In the genomic region with DNA sequence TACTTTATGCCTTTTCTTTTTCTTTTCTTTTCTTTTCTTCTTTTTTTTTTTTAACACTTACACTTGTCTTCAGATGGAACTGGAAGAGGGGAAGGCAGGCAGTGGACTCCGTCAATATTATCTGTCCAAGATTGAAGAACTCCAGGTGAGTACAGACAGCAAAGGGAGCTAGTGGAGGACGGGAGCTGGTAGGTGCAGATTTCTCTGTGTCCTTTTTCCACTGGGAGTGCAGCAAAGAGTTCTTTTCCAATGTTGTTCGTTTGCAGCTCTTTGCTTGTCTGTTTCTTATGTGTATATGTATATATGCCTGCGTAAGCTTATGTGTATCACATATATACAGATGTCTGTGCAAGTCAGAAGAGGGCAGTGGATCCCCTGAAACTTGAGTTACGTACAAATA, we compare ENCODE assay signal across 7 mouse cellular contexts. TPM values are rescaled to one million over a fixed set of nuclear protein-coding genes. Genes with fewer than 3 reads are reported as not detected.
DNase-seq lines count a peak whose midpoint lies in the region; ATAC-seq and TF ChIP-seq lines count a peak whose summit lies in the region.

No protein-coding gene starts in this region.

- 56% methylated on average over 5 of the region's 5 CpGs for WGBS in heart, embryonic 15.5 days
- 68% methylated on average over 5 of the region's 5 CpGs for WGBS in limb, embryonic 12.5 days
- WGBS in midbrain, postnatal 0 days = 76% methylated on average over 5 of the region's 5 CpGs

- H3K79me3 ChIP-seq in C2C12 (ENCODE audit: low read depth) = peaks cover 67% of the 10 kb centered on the region

- peak overlapping the region; percentile 90 for H3K9ac ChIP-seq in heart, embryonic 15.5 days
- H3K9ac ChIP-seq in limb, embryonic 12.5 days (replicated peaks) = peak overlapping the region; percentile 75
- peak overlapping the region; percentile 86 for H3K9ac ChIP-seq in midbrain, postnatal 0 days (replicated peaks; ENCODE audit: low read length, poor library complexity, severe bottlenecking)

- H3K27ac ChIP-seq in heart, embryonic 15.5 days = no peak overlapping the region; the same call in 1 of the 2 replicates
- H3K27ac ChIP-seq in limb, embryonic 12.5 days = no peak overlapping the region
- no peak overlapping the region; the same call in 1 of the 2 replicates for H3K27ac ChIP-seq in midbrain, postnatal 0 days (ENCODE audit: low read depth, low read length)

- H3K4me2 ChIP-seq in heart, embryonic 15.5 days = peak overlapping the region; percentile 94
- peak overlapping the region; percentile 93 for H3K4me2 ChIP-seq in limb, embryonic 12.5 days
- peak overlapping the region; percentile 91 for H3K4me2 ChIP-seq in midbrain, postnatal 0 days (ENCODE audit: low read depth, low read length, poor library complexity, severe bottlenecking)

- no peaks in the 10 kb centered on the region for H3K9me3 ChIP-seq in E14TG2a.4 (ENCODE audit: low read length)
- no peaks in the 10 kb centered on the region for H3K9me3 ChIP-seq in heart, embryonic 15.5 days (replicated peaks)
- H3K9me3 ChIP-seq in limb, embryonic 12.5 days = no peaks in the 10 kb centered on the region
- H3K9me3 ChIP-seq in midbrain, postnatal 0 days (ENCODE audit: low read length) = no peaks in the 10 kb centered on the region

- H3K36me3 ChIP-seq in C2C12 (ENCODE audit: control insufficient read depth, insufficient read depth) (peaks cover 68% of the 10 kb centered on the region), E14TG2a.4 (ENCODE audit: insufficient read depth, low read length) (peaks cover 75% of the 10 kb centered on the region)
- H3K36me3 ChIP-seq in heart, embryonic 15.5 days = peaks cover 40% of the 10 kb centered on the region
- peaks cover 73% of the 10 kb centered on the region for H3K36me3 ChIP-seq in limb, embryonic 12.5 days
- peaks cover 32% of the 10 kb centered on the region for H3K36me3 ChIP-seq in midbrain, postnatal 0 days (ENCODE audit: insufficient read depth, low read length)

- TF ChIP-seq CTCF in C2C12 (IDR thresholded peaks at IDR 0.05; ENCODE audit: control insufficient read depth, insufficient read depth, insufficient read length) (no peak), E14TG2a.4 (conservative IDR thresholded peaks at IDR 0.05; ENCODE audit: low read length) (no peak)
- no peak for TF ChIP-seq CTCF in midbrain, postnatal 0 days (IDR thresholded peaks at IDR 0.05)

- H3K4me3 ChIP-seq in C2C12 (ENCODE audit: insufficient read depth, poor library complexity, severe bottlenecking) (peak overlapping the region; percentile 78), E14TG2a.4 (replicated peaks; ENCODE audit: low read length) (peak overlapping the region; percentile 98)
- peak overlapping the region; percentile 93 for H3K4me3 ChIP-seq in heart, embryonic 15.5 days
- H3K4me3 ChIP-seq in limb, embryonic 12.5 days (replicated peaks) = peak overlapping the region; percentile 77
- peak overlapping the region; percentile 72 for H3K4me3 ChIP-seq in midbrain, postnatal 0 days (ENCODE audit: low read depth, low read length)

- no peak for ATAC-seq in heart, embryonic 15.5 days (replicated peaks; ENCODE audit: insufficient number of reproducible peaks, insufficient read depth, low FRiP score, low read depth)
- no peak for ATAC-seq in limb, embryonic 12.5 days (ENCODE audit: insufficient number of reproducible peaks, insufficient read depth, low FRiP score, low TSS enrichment, low read depth)
- ATAC-seq in midbrain, postnatal 0 days (ENCODE audit: low FRiP score) = no peak

- H3K27me3 ChIP-seq in C2C12 (ENCODE audit: control insufficient read depth, insufficient read depth, insufficient read length) = no peaks in the 10 kb centered on the region
- no peaks in the 10 kb centered on the region for H3K27me3 ChIP-seq in E14TG2a.4 (ENCODE audit: insufficient read depth, low read length)
- no peaks in the 10 kb centered on the region for H3K27me3 ChIP-seq in heart, embryonic 15.5 days
- no peaks in the 10 kb centered on the region for H3K27me3 ChIP-seq in limb, embryonic 12.5 days
- H3K27me3 ChIP-seq in midbrain, postnatal 0 days (ENCODE audit: insufficient read depth, low read length) = no peaks in the 10 kb centered on the region

- H3ac ChIP-seq in C2C12 (ENCODE audit: control insufficient read depth, insufficient read length, low read depth) = peak overlapping the region; percentile 34

- no peak for DNase-seq in midbrain, postnatal 0 days (ENCODE audit: low spot score)
- no peak for DNase-seq in spleen, adult 18-20 months
- DNase-seq in urinary bladder, postnatal 4 days (ENCODE audit: low spot score in 2 of 2) = no peak

- H3K79me2 ChIP-seq in C2C12 (ENCODE audit: control insufficient read depth, insufficient read depth) = peaks cover 93% of the 10 kb centered on the region

- H3K4me1 ChIP-seq in E14TG2a.4 (replicated peaks; ENCODE audit: low read depth, low read length) = peaks cover 79% of the 10 kb centered on the region
- peaks cover 23% of the 10 kb centered on the region for H3K4me1 ChIP-seq in heart, embryonic 15.5 days (replicated peaks)
- H3K4me1 ChIP-seq in limb, embryonic 12.5 days (replicated peaks) = peaks cover 21% of the 10 kb centered on the region
- 0 out of 2 replicates have a peak, but pooled peaks cover 9% of the 10 kb centered on the region for H3K4me1 ChIP-seq in midbrain, postnatal 0 days (ENCODE audit: insufficient read depth, low read length)

TF ChIP-seq in C2C12, 6 proteins besides CTCF, POLR2A, EP300 and RAD21:
- TF ChIP-seq FOSL1 (IDR thresholded peaks at IDR 0.05; ENCODE audit: insufficient read depth, low read length, poor library complexity, severe bottlenecking) (no peak), USF1 (IDR thresholded peaks at IDR 0.05; ENCODE audit: low read depth) (no peak), MAX (IDR thresholded peaks at IDR 0.05) (no peak), MYOG (IDR thresholded peaks at IDR 0.05; ENCODE audit: control insufficient read depth, extremely low read depth, insufficient read length) (no peak), MYOD1 (IDR thresholded peaks at IDR 0.05; ENCODE audit: control insufficient read depth, insufficient read length, low read depth) (no peak), CEBPB (IDR thresholded peaks at IDR 0.05; ENCODE audit: low read depth) (no peak)

RNA-seq across cellular contexts. Expression of a gene that starts 0.8 kb away (rescaled TPM):
- polyA plus RNA-seq in C2C12 (2012; fragmentation: generic; extraction: Trizol) = 289 TPM
- 195 and 215 TPM in 2 replicates for polyA plus RNA-seq in heart, embryonic 15.5 days (2015; fragmentation: Nextera tagmentation; extraction: Ambion mirVana)
- polyA plus RNA-seq in limb, embryonic 12.5 days (2016; fragmentation: Nextera tagmentation; extraction: Ambion mirVana) = 352 and 355 TPM in 2 replicates
- total RNA-seq in midbrain, postnatal 0 days (2014; rRNA removed) = 76.1 and 88.4 TPM in 2 replicates
- 280 and 290 TPM in 2 replicates for polyA plus RNA-seq in midbrain, postnatal 0 days (2015; fragmentation: Nextera tagmentation; extraction: Ambion mirVana)

RNA-seq across cellular contexts. Expression of a gene that starts 0.9 kb away (rescaled TPM):
- polyA plus RNA-seq in C2C12 (2012; fragmentation: generic; extraction: Trizol) = 48.7 TPM
- 31.1 and 37.5 TPM in 2 replicates for polyA plus RNA-seq in heart, embryonic 15.5 days (2015; fragmentation: Nextera tagmentation; extraction: Ambion mirVana)
- polyA plus RNA-seq in limb, embryonic 12.5 days (2016; fragmentation: Nextera tagmentation; extraction: Ambion mirVana) = 61.2 and 71.6 TPM in 2 replicates
- total RNA-seq in midbrain, postnatal 0 days (2014; rRNA removed) = 34.5 and 46.9 TPM in 2 replicates
- 27.5 and 27.9 TPM in 2 replicates for polyA plus RNA-seq in midbrain, postnatal 0 days (2015; fragmentation: Nextera tagmentation; extraction: Ambion mirVana)

RNA-seq across cellular contexts. Expression of a gene that starts 16.0 kb away (rescaled TPM):
- polyA plus RNA-seq in C2C12 (2012; fragmentation: generic; extraction: Trizol) = 49.5 TPM
- 18.2 and 35.7 TPM in 2 replicates for polyA plus RNA-seq in heart, embryonic 15.5 days (2015; fragmentation: Nextera tagmentation; extraction: Ambion mirVana)
- 102 and 104 TPM in 2 replicates for polyA plus RNA-seq in limb, embryonic 12.5 days (2016; fragmentation: Nextera tagmentation; extraction: Ambion mirVana)
- total RNA-seq in midbrain, postnatal 0 days (2014; rRNA removed) = 11.7 and 27.5 TPM in 2 replicates
- 6.8 and 7.6 TPM in 2 replicates for polyA plus RNA-seq in midbrain, postnatal 0 days (2015; fragmentation: Nextera tagmentation; extraction: Ambion mirVana)

RNA-seq across cellular contexts. Expression of a gene that starts 19.7 kb away (rescaled TPM):
- 0.15 TPM for polyA plus RNA-seq in C2C12 (2012; fragmentation: generic; extraction: Trizol)
- polyA plus RNA-seq in heart, embryonic 15.5 days (2015; fragmentation: Nextera tagmentation; extraction: Ambion mirVana) = 0.34 TPM in 1 of 2 replicates, not detected in the other
- polyA plus RNA-seq in limb, embryonic 12.5 days (2016; fragmentation: Nextera tagmentation; extraction: Ambion mirVana) = 0.30 and 0.37 TPM in 2 replicates
- total RNA-seq in midbrain, postnatal 0 days (2014; rRNA removed) = 0.22 and 0.24 TPM in 2 replicates
- 0.10 and 0.20 TPM in 2 replicates for polyA plus RNA-seq in midbrain, postnatal 0 days (2015; fragmentation: Nextera tagmentation; extraction: Ambion mirVana)

RNA-seq across cellular contexts. Expression of a gene that starts 40.0 kb away (rescaled TPM):
- polyA plus RNA-seq in C2C12 (2012; fragmentation: generic; extraction: Trizol) = 19.5 TPM
- polyA plus RNA-seq in heart, embryonic 15.5 days (2015; fragmentation: Nextera tagmentation; extraction: Ambion mirVana) = 41.1 and 47.3 TPM in 2 replicates
- polyA plus RNA-seq in limb, embryonic 12.5 days (2016; fragmentation: Nextera tagmentation; extraction: Ambion mirVana) = 107 and 111 TPM in 2 replicates
- total RNA-seq in midbrain, postnatal 0 days (2014; rRNA removed) = 39.7 and 61.7 TPM in 2 replicates
- 61.4 and 64.8 TPM in 2 replicates for polyA plus RNA-seq in midbrain, postnatal 0 days (2015; fragmentation: Nextera tagmentation; extraction: Ambion mirVana)
